Mouse (Mus musculus) small intestine, adult 2 months (tissue): ENCODE data around the gene Pcx. TPM values are rescaled to one million over a fixed set of nuclear protein-coding genes. Genes with fewer than 3 reads are reported as not detected.

Experiments used
- H3K27ac ChIP-seq: fragments of 200-500 bp; 2 replicates; pipeline ENCODE4 v1.5.1; 2012; ENCODE audit warnings: low read depth, low read length, control low read depth, inconsistent platforms; ENCODE audit not compliant: insufficient read depth
- H3K27me3 ChIP-seq: fragments of 200-500 bp; 2 replicates; pipeline ENCODE4 v1.6.1; 2012; ENCODE audit warnings: mild to moderate bottlenecking, moderate library complexity, low read length, inconsistent platforms; ENCODE audit not compliant: control insufficient read depth, insufficient read depth
- H3K36me3 ChIP-seq: fragments of 200-500 bp; 2 replicates; pipeline ENCODE4 v1.6.1; 2012; ENCODE audit warnings: mild to moderate bottlenecking, low read length, control low read depth, inconsistent platforms; ENCODE audit not compliant: control insufficient read depth, insufficient read depth
- H3K4me1 ChIP-seq: fragments of 200-500 bp; 2 replicates; pipeline ENCODE4 v1.6.1; 2012; ENCODE audit warnings: low read length, inconsistent platforms, mixed read lengths; ENCODE audit not compliant: control insufficient read depth, insufficient read depth, insufficient read length
- H3K4me3 ChIP-seq: fragments of 200-500 bp; 2 replicates; pipeline ENCODE4 v1.5.1; 2012; ENCODE audit warnings: low read depth, mild to moderate bottlenecking, control low read depth, inconsistent platforms, low read length, moderate library complexity
- CTCF ChIP-seq: fragments of 200-500 bp; IDR thresholded peaks from 2 replicates; pipeline ENCODE4 v1.5.1; 2012; ENCODE audit warnings: low read depth, mild to moderate bottlenecking, control low read depth, inconsistent platforms, low read length, moderate library complexity, mixed read lengths; ENCODE audit not compliant: insufficient replicate concordance, insufficient read length; ENCODE audit errors: extremely low read depth
- POLR2A ChIP-seq: fragments of 200-500 bp; IDR thresholded peaks from 2 replicates; pipeline ENCODE4 v1.6.1; 2012; ENCODE audit warnings: low read depth, mild to moderate bottlenecking, control low read depth, inconsistent platforms, low read length, moderate library complexity
- WGBS: fragments of 180-500 bp; shearing (Covaris S2); methylation state at CpG from one replicate; pipeline ENCODE4 v1.1.7; 2018; 5-methylcytosine and 5-hydroxymethylcytosine counted together
- polyA plus RNA-seq: library from polyadenylated mRNA; depleted of rRNA; stranded (reverse); fragments of >200 nt; gene quantifications from 2 replicates; pipeline ENCODE4 v1.2.3, GENCODE M21; 2012

Pcx gene
- polyA plus RNA-seq, 1 experiment = 31.3 TPM

DNA sequence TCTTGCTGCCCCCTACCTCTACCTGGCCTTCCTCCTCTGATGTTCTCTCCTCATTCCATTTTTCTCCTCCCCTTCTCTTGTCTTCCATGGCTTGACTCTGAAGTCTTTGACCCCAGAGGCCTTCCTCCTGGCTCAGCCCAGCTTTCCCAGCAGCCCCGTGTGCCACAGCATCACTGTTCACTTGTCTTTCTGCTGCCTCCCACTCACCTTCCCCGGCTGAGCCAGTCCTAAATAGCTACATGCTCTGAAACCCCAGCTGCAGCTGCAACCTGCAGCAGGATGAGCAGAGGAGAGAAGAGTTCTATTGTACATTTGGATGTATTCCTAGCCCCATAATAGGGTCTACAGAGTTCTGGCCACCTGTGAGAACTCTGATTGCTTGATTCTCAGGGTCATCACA lies 77.2 kb downstream of the Pcx start:
- Histone ChIP-seq H3K4me1 (no peaks in the 10 kb centered on the region), H3K27me3 (no peaks in the 10 kb centered on the region), H3K36me3 (no peaks in the 10 kb centered on the region), H3K27ac (no peak overlapping the region), H3K4me3 (no peak overlapping the region)
- TF ChIP-seq POLR2A = no peak
- TF ChIP-seq CTCF = no peak
- 62% methylated on average over 2 of the region's 2 CpGs for WGBS

DNA sequence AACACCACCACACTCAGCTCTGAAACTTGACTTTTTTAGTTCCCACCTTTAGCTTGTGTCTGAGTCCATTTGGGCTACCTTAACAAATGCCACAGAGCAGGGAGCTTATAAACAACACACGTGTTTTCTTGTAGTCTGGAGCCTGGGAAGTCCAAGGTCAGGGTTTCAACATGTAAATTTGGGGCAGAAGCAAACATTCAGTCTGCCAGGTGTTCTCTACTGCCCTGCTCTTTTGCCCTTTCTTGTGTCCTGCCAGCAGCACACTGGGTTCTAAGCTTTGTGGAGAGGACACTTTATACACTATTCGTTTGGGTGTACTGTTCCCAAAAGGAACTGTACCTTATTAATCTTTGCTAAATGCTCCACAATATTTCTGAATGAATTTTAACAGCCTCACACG lies 78.2 kb downstream of the Pcx start:
- Histone ChIP-seq H3K36me3 (no peaks in the 10 kb centered on the region), H3K27ac (no peak overlapping the region), H3K4me3 (no peak overlapping the region), H3K4me1 (no peaks in the 10 kb centered on the region; the same call in 1 of the 2 replicates), H3K27me3 (no peaks in the 10 kb centered on the region)
- WGBS = 53% methylated on average over 3 of the region's 3 CpGs
- no peak for TF ChIP-seq CTCF

DNA sequence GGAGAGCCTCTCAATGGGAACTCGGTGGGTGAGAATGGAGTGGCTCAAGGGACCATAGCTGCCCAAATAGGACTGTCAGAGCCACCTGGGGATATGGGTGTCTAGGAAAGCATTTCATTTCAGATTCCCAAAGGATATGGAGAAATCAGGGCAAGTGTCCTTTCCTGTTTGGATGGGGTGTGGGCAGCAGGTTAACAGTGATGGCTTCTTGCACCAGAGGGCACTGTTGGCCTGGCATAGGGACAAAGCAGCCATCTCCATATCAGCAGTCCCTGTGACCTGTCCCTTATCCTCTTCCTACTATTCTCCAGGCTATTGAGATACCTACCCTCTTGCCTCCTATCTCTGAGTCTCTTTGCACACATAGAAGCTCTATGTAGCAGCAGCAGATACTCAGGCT lies 78.8 kb downstream of the Pcx start:
- 71% methylated on average over 1 of the region's 1 CpGs for WGBS
- no peak overlapping the region for H3K4me3 ChIP-seq
- H3K27ac ChIP-seq = no peak overlapping the region

GRCm38 (mm10) chr19:4590025-4590424 lies 79.8 kb downstream of the Pcx start:
- WGBS = 33% methylated on average over 3 of the region's 3 CpGs
- TF ChIP-seq CTCF = no peak
- TF ChIP-seq POLR2A = no peak
- no peak overlapping the region for H3K4me3 ChIP-seq
- H3K27me3 ChIP-seq = no peaks in the 10 kb centered on the region
- 0 out of 2 replicates have a peak overlapping the region, but pooled peaks have one; percentile 16 for H3K27ac ChIP-seq
- H3K4me1 ChIP-seq = peaks cover 4% of the 10 kb centered on the region
- H3K36me3 ChIP-seq = no peaks in the 10 kb centered on the region

More for the DNA sequence above, 78.8 kb downstream of the Pcx start:
- Histone ChIP-seq H3K36me3 (no peaks in the 10 kb centered on the region), H3K27me3 (no peaks in the 10 kb centered on the region), H3K4me1 (peaks cover 1% of the 10 kb centered on the region)
- TF ChIP-seq CTCF (peak; percentile 39; the same call in 1 of the 2 replicates), POLR2A (no peak)

GRCm38 (mm10) chr19:4593792-4594522 lies 83.7 kb downstream of the Pcx start:
- no peak for TF ChIP-seq POLR2A
- TF ChIP-seq CTCF = no peak
- Histone ChIP-seq H3K4me1 (peaks cover 7% of the 10 kb centered on the region), H3K27ac (peak overlapping the region; percentile 56; the same call in 1 of the 2 replicates), H3K4me3 (no peak overlapping the region), H3K27me3 (no peaks in the 10 kb centered on the region), H3K36me3 (no peaks in the 10 kb centered on the region)
- WGBS = 37% methylated on average over 7 of the region's 7 CpGs

- TF ChIP-seq POLR2A (no peak), CTCF (no peak)
- Histone ChIP-seq H3K4me1 (peaks cover 7% of the 10 kb centered on the region), H3K36me3 (no peaks in the 10 kb centered on the region), H3K4me3 (no peak overlapping the region), H3K27ac (no peak overlapping the region), H3K27me3 (no peaks in the 10 kb centered on the region)
- WGBS = 66% methylated on average over 2 of the region's 2 CpGs
These were observed 85.8 kb downstream of the Pcx start for GRCm38 (mm10) chr19:4596071-4596470.

DNA sequence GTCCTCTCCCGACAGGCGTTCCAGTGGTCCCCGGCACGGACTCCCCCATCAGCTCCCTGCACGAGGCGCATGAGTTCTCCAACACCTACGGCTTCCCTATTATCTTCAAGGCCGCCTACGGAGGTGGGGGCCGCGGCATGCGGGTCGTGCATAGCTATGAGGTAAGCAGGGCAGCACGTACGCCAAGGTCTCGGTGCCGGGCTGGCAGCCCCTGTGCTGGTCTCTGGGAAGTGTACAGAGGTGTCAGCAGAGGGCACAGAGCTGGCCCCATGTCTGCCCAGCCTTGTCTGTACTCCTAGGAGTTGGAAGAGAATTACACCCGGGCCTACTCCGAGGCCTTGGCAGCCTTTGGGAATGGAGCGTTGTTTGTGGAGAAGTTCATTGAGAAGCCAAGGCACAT lies 92.2 kb downstream of the Pcx start:
- no peak for TF ChIP-seq CTCF
- TF ChIP-seq POLR2A = no peak
- no peaks in the 10 kb centered on the region for H3K27me3 ChIP-seq
- 93% methylated on average over 20 of the region's 20 CpGs for WGBS

More for the DNA sequence above, 92.2 kb downstream of the Pcx start:
- Histone ChIP-seq H3K4me3 (no peak overlapping the region), H3K36me3 (no peaks in the 10 kb centered on the region), H3K27ac (no peak overlapping the region), H3K4me1 (peaks cover 8% of the 10 kb centered on the region)
